Mouse (Mus musculus) erythroblast, embryonic 14.5 days (primary cell): ENCODE results near the gene Tekt4.

Source experiments
- GATA1 ChIP-seq: IDR thresholded peaks from 2 replicates; pipeline ENCODE4 v1.6.1; 2012; ENCODE audit warnings: low read length, inconsistent platforms, mixed read lengths
- TAL1 ChIP-seq: IDR thresholded peaks from 3 replicates; pipeline ENCODE4 v1.6.1; 2012; ENCODE audit warnings: low read length, inconsistent platforms, mixed read lengths

GRCm38 (mm10) chr17:25415421-25415913, 38.9 kb upstream of the Tekt4 start:
- TF ChIP-seq TAL1 (no peak), GATA1 (no peak)
